Mouse (Mus musculus) cerebellum, postnatal 25 days (tissue): ENCODE results near the gene Glo1.
A peak's percentile ranks its signal among the peaks of the same experiment; 100 is the strongest.

ENCODE experiments used
- DNase-seq, 2 experiments: peaks; one replicate each; pipeline ENCODE4 v3.0.0; 2021; ENCODE audit warnings: mixed read lengths in 2 of 2

Glo1 gene

DNA sequence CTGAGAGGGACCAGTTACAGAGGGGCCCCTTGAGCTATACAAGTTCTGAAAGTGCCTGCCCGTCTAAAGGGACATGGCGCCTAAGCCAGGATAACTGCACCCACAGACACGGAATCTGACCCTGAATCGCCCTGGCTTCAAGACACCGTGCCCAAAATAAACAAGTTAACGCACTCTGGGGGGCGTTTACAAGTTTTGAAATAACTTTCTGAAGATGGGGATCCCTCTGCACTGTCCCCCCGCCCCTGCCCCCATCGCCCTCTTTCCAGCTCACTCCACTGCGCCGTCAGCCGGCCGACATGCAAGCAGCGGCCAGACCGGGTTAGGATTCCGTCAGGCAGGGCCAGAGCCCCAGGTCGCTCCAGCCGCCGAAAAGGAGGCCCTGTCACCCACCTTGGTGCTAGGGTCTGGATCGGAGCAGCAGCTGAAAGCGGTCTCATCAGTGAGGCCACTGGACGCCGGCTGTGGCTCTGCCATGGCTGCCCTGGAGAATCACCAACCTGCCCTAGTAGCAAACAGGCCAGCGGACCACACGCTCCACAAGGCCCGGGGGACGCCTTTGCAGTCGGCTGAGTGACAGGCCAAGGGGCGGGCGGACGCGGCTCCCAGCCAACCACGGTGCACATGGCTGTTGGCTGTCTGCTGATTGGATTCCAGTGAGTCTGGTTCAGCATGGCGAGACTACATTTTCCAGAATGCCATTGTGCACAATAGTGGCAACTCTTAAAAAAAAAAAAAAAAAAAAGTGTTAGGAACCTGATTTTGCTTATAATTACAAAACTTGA lies 14.4 kb downstream of the Glo1 start:
- peak; percentile 100 for DNase-seq

- no peak for DNase-seq
Observed at GRCm38 (mm10) chr17:30611221-30612074, 15.2 kb downstream of the Glo1 start.

DNA sequence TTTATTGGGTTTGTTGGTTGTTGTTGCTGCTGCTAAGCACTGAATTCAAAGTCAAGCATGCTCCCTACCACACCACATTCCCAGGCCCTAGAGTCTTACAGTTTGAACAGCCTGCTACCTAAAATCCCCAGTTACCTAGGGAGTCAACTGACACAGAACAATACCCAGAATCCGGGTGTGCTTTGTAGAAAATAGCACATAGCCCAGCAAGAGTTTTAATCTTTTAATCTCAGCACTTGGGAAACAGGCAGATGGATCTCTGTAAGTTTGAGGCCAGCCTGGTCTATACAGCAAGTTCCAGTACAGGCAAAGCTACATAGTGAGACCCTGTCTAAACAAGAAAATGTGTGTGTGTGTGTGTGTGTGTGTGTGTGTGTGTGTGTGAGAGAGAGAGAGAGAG lies 15.9 kb downstream of the Glo1 start:
- no peak for DNase-seq

DNA sequence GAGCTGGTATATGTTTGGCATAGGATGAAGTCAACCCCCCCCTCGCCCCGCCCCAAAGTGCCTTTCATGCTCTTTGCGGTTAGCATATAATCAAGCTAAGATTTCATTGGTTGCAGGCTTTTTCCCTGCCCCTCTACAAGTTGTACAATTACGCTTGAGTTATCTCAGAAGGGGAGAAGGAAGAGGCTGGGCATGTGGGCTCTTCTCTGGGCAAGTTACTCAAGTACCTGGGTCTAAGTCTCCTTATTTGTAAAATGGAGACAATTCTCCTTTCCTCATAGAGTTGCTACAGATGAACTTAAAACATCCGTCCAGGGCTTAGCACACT lies 16.7 kb downstream of the Glo1 start:
- DNase-seq, result no peak

GRCm38 (mm10) chr17:30609305-30609979 lies 17.2 kb downstream of the Glo1 start:
- DNase-seq, result no peak

- no peak for DNase-seq
Observed at GRCm38 (mm10) chr17:30607909-30608495, 18.7 kb downstream of the Glo1 start.

- no peak for DNase-seq
Observed at GRCm38 (mm10) chr17:30607330-30607729, 19.3 kb downstream of the Glo1 start.

GRCm38 (mm10) chr17:30606634-30607081 lies 20.0 kb downstream of the Glo1 start:
- no peak for DNase-seq

DNA sequence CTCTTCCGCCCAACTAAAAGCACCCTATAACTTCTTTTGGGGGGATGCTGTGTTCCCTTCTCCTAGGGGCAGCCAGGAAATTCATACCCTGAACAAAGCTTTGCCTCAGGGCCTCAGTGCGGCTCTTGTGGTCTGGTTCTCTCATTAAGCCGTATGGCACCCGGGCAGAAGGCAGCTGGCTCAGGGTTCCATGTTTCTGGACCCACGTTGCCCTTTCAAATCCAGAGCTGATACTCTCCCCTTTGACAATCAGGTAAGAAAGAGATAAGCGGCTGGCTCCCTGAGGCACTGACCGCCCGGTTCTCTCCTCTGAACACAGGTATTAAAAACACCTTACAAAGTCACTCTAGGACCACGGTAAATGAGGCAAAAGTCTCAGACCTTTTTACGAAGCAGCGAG lies 20.5 kb downstream of the Glo1 start:
- no peak for DNase-seq

DNA sequence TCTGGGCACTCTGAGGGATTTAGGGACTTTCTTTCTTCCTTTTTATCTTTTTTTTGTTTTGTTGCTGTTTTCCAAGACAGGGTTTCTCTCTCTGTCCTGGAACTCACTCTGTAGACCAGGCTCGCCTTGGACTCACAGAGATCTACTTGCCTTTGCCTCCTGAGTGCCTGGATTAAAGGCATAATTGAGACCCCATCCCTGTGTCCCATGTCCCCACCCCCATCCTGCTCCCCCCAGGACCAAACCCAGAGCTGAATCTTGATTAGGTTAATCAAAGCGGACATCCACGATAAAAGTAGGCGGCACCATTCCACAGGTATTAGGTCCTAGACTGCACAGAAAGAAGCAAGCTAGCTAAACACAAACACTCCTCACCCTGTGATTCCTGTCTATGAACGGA lies 21.7 kb downstream of the Glo1 start:
- DNase-seq, result no peak

DNA sequence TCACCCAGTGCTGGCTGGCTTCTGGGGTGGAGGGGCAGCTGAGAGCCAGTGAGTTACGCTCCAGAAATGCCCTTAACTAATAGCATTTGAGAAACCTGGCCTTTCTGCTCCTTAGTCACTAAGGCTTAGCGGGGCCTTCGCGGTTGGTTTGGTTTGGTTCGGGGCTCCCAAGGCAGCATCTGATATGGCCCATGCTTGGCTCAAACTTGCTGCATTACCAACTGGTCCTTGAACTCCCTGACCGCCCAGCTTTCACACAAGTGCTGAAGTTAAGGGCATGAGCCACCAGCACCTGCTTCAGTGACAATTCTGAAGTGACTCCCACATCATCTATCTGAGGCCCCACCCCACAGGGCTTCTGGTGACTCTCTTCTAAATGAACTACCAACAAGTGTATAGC lies 22.4 kb downstream of the Glo1 start:
- DNase-seq, result no peak

GRCm38 (mm10) chr17:30602175-30602574 lies 24.5 kb downstream of the Glo1 start:
- DNase-seq, result no peak

- no peak for DNase-seq
Observed at GRCm38 (mm10) chr17:30598300-30598699, 28.4 kb downstream of the Glo1 start.

DNA sequence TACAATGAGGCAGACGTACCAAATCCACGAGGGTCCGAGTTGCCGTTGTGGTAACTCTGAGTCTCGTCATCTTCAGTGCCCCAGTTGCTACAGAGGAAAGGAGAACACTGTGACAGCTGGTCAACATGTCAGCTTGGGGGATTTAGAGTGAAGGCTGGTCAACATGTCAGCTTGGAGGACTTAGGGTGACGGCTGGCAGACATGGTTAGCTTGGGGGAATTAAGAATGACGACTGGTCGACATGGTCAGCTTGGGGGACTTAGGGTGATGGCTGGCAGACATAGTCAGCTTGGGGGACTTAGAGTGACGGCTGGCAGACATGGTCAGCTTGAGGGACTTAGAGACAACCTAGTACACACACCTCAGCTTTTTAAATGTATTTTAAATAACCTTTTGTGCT lies 28.9 kb downstream of the Glo1 start:
- DNase-seq, result no peak

DNA sequence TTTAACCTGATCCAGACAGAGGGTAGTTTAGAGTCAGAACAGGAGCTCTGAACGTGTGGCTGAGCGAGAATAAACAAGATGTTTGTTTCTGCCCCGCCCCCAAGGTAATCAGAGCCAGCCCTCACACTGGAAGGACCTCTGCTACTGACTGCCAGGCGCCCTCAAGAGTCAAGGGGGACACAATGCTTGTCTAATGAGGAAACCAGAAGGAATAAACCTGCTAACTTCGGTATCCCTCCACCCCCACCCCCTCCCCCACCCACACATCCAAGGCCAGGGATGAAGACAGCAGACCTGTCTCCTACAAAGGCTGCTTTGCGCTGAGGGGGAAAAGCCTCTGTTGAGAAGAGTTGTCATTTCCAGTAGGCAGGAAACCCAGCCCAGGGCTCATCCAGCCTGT lies 31.8 kb downstream of the Glo1 start:
- DNase-seq, result no peak

- DNase-seq, result no peak
Observed at GRCm38 (mm10) chr17:30594407-30594806, 32.3 kb downstream of the Glo1 start.

GRCm38 (mm10) chr17:30590417-30591198 lies 36.1 kb downstream of the Glo1 start:
- DNase-seq, result peak; percentile 68 to 75

GRCm38 (mm10) chr17:30583258-30584001 lies 43.2 kb downstream of the Glo1 start:
- no peak for DNase-seq

DNA sequence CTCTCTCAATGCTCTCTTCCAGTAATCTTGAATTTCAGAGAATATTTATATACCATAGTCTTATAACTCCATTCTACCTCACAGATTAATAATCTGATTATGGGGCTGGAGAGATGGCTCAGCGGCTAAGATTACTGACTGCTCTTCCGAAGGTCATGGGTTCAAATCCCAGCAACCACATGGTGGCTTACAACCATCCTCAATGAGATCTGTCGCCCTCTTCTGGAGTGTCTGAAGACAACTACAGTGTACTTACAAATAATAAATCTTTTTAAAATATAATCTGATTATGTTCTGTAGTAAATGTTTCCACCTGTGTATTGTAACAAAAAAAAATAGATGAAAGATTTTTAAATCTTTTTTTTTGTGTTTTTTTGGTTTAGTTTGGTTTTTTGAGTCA lies 44.4 kb downstream of the Glo1 start:
- no peak for DNase-seq

- DNase-seq, result no peak
Observed at GRCm38 (mm10) chr17:30581201-30581600, 45.5 kb downstream of the Glo1 start.

DNA sequence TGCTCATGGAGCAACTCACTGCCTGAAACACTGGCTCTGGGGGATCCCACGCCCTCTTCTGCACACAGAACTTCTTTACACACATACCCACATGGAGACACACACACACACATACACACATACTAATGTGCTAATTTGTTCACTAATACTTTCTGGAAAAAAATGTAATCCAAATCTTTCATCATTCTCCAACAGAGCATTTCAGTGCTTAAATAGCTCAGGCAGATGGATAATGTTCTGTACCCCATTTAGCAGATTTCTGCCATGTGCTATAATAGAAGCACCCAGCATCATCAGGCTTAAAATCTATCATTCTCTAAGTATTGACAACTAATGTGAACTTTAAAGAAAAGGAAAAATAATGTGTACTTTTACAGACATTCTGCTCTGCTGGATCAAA lies 45.9 kb downstream of the Glo1 start:
- DNase-seq, result no peak

GRCm38 (mm10) chr17:30576946-30577345 lies 49.7 kb downstream of the Glo1 start:
- peak; percentile 31 to 43 for DNase-seq
